Mouse (Mus musculus): ENCODE measurements around the gene Vps26a.

- no peak for TF ChIP-seq FLI1 (IDR thresholded peaks at IDR 0.05; ENCODE audit: low read length)
- TF ChIP-seq GATA1 (IDR thresholded peaks at IDR 0.05; ENCODE audit: borderline replicate concordance, low read length) = no peak
Measured at GRCm38 (mm10) chr10:62430427-62430826, 56.2 kb downstream of the Vps26a start.

Data from megakaryocyte, embryonic 14.5 days (primary cell).